Mouse (Mus musculus) adrenal gland, postnatal 25 days (tissue): ENCODE results near the gene Gm13043. TPM values are rescaled to one million over a fixed set of nuclear protein-coding genes. Genes with fewer than 3 reads are reported as not detected.
"Not testable (repeated sequence)": the region's sequence is repeated elsewhere in the genome, so short reads cannot be mapped to it uniquely, and the experiment has no call there.

Experiments
- DNase-seq: peaks from one replicate; pipeline ENCODE4 v3.0.0; 2021; ENCODE audit warnings: mixed read lengths
- long read RNA-seq: library from polyadenylated mRNA; stranded (forward); transcript quantifications from one replicate; pipeline ENCODE4 v2.0.0, GENCODE M21; 2021
- total RNA-seq: library from RNA; stranded (reverse); gene quantifications from 2 replicates; pipeline ENCODE4 v1.2.3, GENCODE M21; 2021

Gene Gm13043
- total RNA-seq: not detected in 2 replicates
- long read RNA-seq: 0 reads

DNA sequence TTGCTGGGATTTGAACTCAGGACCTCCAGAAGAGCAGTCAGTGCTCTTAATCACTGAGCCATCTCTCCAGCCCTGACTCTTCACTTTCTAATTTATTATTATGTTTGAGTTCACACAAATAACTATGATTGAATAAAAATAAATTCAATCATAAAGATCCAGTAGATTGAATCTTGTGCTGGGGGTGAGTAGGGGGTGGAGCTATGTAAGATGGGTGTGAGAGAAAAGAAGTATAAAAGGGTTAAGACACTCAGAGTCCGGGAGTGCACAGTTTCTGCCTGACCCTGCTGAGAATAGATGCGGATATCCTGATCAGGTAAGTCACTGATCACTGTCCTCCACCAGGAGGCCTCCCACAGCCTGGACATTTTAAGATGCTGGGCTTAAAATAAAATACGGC lies at the start of gene Gm13043:
Gene Gm13043, plus strand, starts transcription at position 301 of the 400 bp plus-strand sequence.
- DNase-seq: no peak

DNA sequence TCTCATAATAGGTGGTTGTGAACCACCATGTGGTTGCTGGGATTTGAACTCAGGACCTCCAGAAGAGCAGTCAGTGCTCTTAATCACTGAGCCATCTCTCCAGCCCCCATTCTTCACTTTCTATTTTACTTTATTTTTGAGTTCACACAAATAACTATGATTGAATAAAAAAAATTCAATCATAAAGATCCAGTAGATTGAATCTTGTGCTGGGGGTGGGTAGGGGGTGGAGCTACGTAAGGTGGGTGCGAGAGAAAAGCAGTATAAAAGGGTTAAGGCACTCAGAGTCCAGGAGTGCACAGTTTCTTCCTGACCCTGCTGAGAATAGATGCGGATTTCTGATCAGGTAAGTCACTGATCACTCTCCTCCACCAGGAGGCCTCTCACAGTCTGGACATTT lies 24.5 kb downstream of the Gm13043 start, which contains the start of gene Gm13040:
Gene Gm13040, plus strand, starts transcription at position 301 of the 400 bp plus-strand sequence.
- DNase-seq: not testable (repeated sequence)

DNA sequence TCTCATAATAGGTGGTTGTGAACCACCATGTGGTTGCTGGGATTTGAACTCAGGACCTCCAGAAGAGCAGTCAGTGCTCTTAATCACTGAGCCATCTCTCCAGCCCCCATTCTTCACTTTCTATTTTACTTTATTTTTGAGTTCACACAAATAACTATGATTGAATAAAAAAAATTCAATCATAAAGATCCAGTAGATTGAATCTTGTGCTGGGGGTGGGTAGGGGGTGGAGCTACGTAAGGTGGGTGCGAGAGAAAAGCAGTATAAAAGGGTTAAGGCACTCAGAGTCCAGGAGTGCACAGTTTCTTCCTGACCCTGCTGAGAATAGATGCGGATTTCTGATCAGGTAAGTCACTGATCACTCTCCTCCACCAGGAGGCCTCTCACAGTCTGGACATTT lies 40.3 kb downstream of the Gm13043 start, which contains the start of the genes BC080695 and Gm13057:
Gene BC080695, plus strand, starts transcription at position 301 of the 400 bp plus-strand sequence.
Gene Gm13057, plus strand, starts transcription at position 310 of the 400 bp plus-strand sequence.
- DNase-seq: not testable (repeated sequence)

Other genes with a start within 250 kb of the Gm13043 start
- 2.8 and 4.1 TPM in 2 replicates for gene Pdpn, start 211.8 kb upstream of the Gm13043 start, total RNA-seq
- not detected in 2 replicates for gene Lrrc38, start 161.6 kb upstream of the Gm13043 start, total RNA-seq
- gene Pramel1, start 116.9 kb upstream of the Gm13043 start, total RNA-seq: not detected in 2 replicates
- 11.6 and 13.0 TPM in 2 replicates for gene Pramef8, start 98.9 kb upstream of the Gm13043 start, total RNA-seq
- not detected in 2 replicates for gene Oog4, start 61.0 kb upstream of the Gm13043 start, total RNA-seq
- not detected in 2 replicates for gene Gm13040, start 24.6 kb downstream of the Gm13043 start, total RNA-seq
- not detected in 2 replicates for gene BC080695, start 40.4 kb downstream of the Gm13043 start, total RNA-seq
- gene Gm13057, start 40.4 kb downstream of the Gm13043 start, total RNA-seq: not detected in 2 replicates
- not detected in 2 replicates for gene Gm13083, start 103.7 kb downstream of the Gm13043 start, total RNA-seq
- gene Gm13088, start 145.9 kb downstream of the Gm13043 start, total RNA-seq: not detected in 2 replicates
- not detected in 2 replicates for gene Gm13089, start 191.4 kb downstream of the Gm13043 start, total RNA-seq
- not detected in 2 replicates for gene Gm13078, start 208.1 kb downstream of the Gm13043 start, total RNA-seq